Mouse (Mus musculus): ENCODE data around the gene Rab22a. TPM values are rescaled to one million over a fixed set of nuclear protein-coding genes. Genes with fewer than 3 reads are reported as not detected.
"Not testable (repeated sequence)": the region's sequence is repeated elsewhere in the genome, so short reads cannot be mapped to it uniquely, and the experiment has no call there.

Rab22a gene
- total and polyA plus RNA-seq, 3 experiments, result 13.9 to 23.1 (median 15.0) TPM

DNA sequence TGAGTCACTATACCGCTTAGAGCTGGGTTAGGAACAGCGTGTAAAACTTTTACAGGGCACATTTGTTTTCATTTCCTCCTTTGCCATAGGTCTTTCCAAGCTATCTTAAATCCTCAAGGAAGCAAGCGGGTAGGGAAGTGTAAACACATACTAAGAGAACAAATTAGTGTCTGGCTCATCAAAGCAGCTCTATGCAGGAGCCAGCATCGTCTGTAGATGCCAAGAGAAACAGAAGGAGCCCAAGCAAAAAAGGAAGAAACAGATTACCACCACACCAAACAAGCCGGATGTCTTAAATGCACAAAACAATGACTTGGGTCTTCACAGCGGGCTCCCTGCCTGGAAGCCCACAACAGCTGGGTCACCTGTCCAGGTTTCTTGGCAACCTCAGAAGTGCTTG lies 50.6 kb downstream of the Rab22a start:
- TF ChIP-seq CTCF (IDR thresholded peaks at IDR 0.05; ENCODE audit: low read depth, low read length) (no peak), POLR2AphosphoS5 (IDR thresholded peaks at IDR 0.05; ENCODE audit: insufficient replicate concordance, low read depth, low read length) (no peak), GATA1 (IDR thresholded peaks at IDR 0.05; ENCODE audit: borderline replicate concordance, low read length) (no peak), GATA2 (IDR thresholded peaks at IDR 0.05; ENCODE audit: borderline replicate concordance, low read depth, low read length) (no peak), TAL1 (conservative IDR thresholded peaks at IDR 0.05; ENCODE audit: low read depth, low read length) (no peak)
- Histone ChIP-seq H3K27me3 (ENCODE audit: insufficient read depth, low read length) (0 out of 2 replicates have a peak, but pooled peaks cover 4% of the 10 kb centered on the region), H3K36me3 (replicated peaks) (peaks cover 37% of the 10 kb centered on the region), H3K9me3 (replicated peaks) (0 out of 2 replicates have a peak, but pooled peaks cover 2% of the 10 kb centered on the region), H3K4me3 (ENCODE audit: low read depth, low read length) (no peak overlapping the region), H3K4me1 (ENCODE audit: insufficient read depth, low read depth, low read length) (0 out of 2 replicates have a peak, but pooled peaks cover 2% of the 10 kb centered on the region)
- ATAC-seq (ENCODE audit: extremely low read depth, insufficient number of reproducible peaks, low FRiP score, poor library complexity, severe bottlenecking), result no peak
- no peak for DNase-seq (ENCODE audit: low spot score)

DNA sequence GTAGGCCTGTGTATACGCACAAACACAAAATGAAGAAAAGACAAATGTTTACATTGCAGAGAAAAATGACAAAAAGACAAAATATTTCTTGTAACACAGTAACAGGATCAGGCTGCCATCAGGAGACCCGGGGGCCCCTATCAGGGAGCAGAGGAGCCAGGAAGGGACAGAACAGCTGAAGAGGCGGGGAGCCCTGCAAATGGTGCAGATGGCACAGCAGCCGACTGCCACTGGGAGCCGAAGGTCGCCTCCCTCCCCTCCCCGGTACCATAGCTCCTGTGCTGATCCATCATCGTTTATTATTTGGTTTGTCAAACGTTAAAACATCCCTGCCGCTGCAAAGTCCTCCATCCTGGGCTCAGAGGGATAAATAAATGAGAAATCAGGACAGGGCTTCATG lies 53.1 kb downstream of the Rab22a start:
- Histone ChIP-seq H3K36me3 (replicated peaks) (peaks cover 21% of the 10 kb centered on the region), H3K9me3 (replicated peaks) (0 out of 2 replicates have a peak, but pooled peaks cover under 1% of the 10 kb centered on the region), H3K4me3 (ENCODE audit: low read depth, low read length) (no peak overlapping the region), H3K27me3 (ENCODE audit: insufficient read depth, low read length) (0 out of 2 replicates have a peak, but pooled peaks cover 4% of the 10 kb centered on the region), H3K4me1 (ENCODE audit: insufficient read depth, low read depth, low read length) (0 out of 2 replicates have a peak, but pooled peaks cover under 1% of the 10 kb centered on the region)
- DNase-seq (ENCODE audit: low spot score) (no peak), ATAC-seq (ENCODE audit: extremely low read depth, insufficient number of reproducible peaks, low FRiP score, poor library complexity, severe bottlenecking) (no peak)
- TF ChIP-seq GATA2 (IDR thresholded peaks at IDR 0.05; ENCODE audit: borderline replicate concordance, low read depth, low read length) (no peak), TAL1 (conservative IDR thresholded peaks at IDR 0.05; ENCODE audit: low read depth, low read length) (no peak), CTCF (IDR thresholded peaks at IDR 0.05; ENCODE audit: low read depth, low read length) (no peak), POLR2AphosphoS5 (IDR thresholded peaks at IDR 0.05; ENCODE audit: insufficient replicate concordance, low read depth, low read length) (no peak), GATA1 (IDR thresholded peaks at IDR 0.05; ENCODE audit: borderline replicate concordance, low read length) (no peak)

DNA sequence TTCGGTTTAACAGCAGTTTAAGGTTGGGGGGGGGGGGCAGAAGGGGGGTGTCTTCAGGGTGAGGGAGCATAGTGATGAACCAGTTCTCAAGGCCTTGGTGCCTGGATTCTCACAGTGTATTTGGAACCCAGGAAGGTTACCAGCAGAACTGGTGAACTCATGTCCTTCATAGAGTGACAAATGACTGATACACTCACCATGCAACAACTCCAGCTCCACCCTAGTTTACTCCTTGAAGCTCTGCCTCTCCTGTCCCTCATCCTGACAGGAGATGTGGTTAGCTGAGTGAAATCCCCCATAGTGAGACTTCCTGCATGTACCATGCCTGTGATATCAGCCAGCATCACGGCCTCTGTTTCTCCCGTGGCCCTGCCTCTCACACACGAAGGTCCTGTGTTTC lies 53.7 kb downstream of the Rab22a start:
- ATAC-seq (ENCODE audit: extremely low read depth, insufficient number of reproducible peaks, low FRiP score, poor library complexity, severe bottlenecking) (no peak), DNase-seq (ENCODE audit: low spot score) (no peak)
- TF ChIP-seq POLR2AphosphoS5 (IDR thresholded peaks at IDR 0.05; ENCODE audit: insufficient replicate concordance, low read depth, low read length) (no peak), GATA2 (IDR thresholded peaks at IDR 0.05; ENCODE audit: borderline replicate concordance, low read depth, low read length) (no peak), GATA1 (IDR thresholded peaks at IDR 0.05; ENCODE audit: borderline replicate concordance, low read length) (no peak), CTCF (IDR thresholded peaks at IDR 0.05; ENCODE audit: low read depth, low read length) (no peak), TAL1 (conservative IDR thresholded peaks at IDR 0.05; ENCODE audit: low read depth, low read length) (no peak)
- no peak overlapping the region for H3K4me3 ChIP-seq (ENCODE audit: low read depth, low read length)
- peaks cover 17% of the 10 kb centered on the region for H3K36me3 ChIP-seq (replicated peaks)
- H3K4me1 ChIP-seq (ENCODE audit: insufficient read depth, low read depth, low read length), result no peaks in the 10 kb centered on the region
- H3K27me3 ChIP-seq (ENCODE audit: insufficient read depth, low read length), result 0 out of 2 replicates have a peak, but pooled peaks cover 4% of the 10 kb centered on the region
- no peaks in the 10 kb centered on the region for H3K9me3 ChIP-seq (replicated peaks)

DNA sequence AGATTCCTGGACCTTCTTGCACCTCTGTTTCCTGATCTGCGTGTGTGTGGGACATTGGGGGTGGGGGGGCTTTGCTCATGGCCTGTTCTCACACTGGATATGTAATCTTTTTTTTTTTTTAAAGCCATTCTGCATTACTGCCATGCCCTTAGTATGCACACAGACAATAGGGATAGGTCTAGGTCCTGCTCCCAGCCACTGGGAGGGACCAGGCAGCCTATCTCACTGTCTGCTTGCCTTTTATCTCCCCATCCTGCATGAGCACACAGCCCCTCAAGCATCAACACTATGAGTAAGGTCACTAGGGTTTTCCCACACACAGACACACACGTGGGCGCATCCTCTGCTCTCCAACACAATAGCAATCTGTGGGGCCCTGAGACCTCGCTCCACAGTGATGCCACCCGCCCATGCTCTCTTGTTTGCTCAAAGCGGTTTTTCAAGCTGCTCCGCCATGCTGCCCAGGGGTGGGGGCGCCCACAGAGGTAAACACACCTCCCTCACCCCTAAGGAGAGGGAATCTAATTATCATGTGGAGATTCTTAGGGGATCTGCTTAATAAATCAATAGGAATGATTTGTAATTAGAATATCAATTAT lies 55.2 kb downstream of the Rab22a start:
- no peaks in the 10 kb centered on the region for H3K4me1 ChIP-seq (ENCODE audit: insufficient read depth, low read depth, low read length)
- no peak overlapping the region for H3K4me3 ChIP-seq (ENCODE audit: low read depth, low read length)
- H3K27me3 ChIP-seq (ENCODE audit: insufficient read depth, low read length), result 0 out of 2 replicates have a peak, but pooled peaks cover 4% of the 10 kb centered on the region
- no peak for ATAC-seq (ENCODE audit: extremely low read depth, insufficient number of reproducible peaks, low FRiP score, poor library complexity, severe bottlenecking)
- H3K36me3 ChIP-seq (replicated peaks), result peaks cover 3% of the 10 kb centered on the region
- no peak for TF ChIP-seq POLR2AphosphoS5 (IDR thresholded peaks at IDR 0.05; ENCODE audit: insufficient replicate concordance, low read depth, low read length)
- no peak for TF ChIP-seq TAL1 (conservative IDR thresholded peaks at IDR 0.05; ENCODE audit: low read depth, low read length)
- TF ChIP-seq CTCF (IDR thresholded peaks at IDR 0.05; ENCODE audit: low read depth, low read length), result no peak
- no peaks in the 10 kb centered on the region for H3K9me3 ChIP-seq (replicated peaks)
- no peak for DNase-seq (ENCODE audit: low spot score)

DNA sequence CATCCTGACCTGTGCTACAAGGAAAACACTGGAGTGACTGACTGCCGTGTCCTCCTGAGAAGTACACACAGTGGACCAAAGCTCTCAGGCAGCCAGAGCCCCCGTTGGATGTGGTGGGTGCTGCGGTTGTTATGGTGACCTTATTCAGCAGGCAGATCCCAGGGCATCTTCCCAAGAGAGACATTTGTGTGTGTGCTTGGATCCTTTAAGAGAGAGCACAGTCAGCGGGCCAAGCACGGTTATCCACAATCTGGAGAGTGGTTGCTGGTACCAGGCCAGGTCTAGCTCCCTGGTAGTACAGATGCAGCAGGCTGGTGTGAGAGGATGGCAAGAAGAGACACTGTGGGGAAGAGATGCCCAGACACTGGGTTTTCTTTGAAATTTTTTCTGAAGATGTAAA lies 57.4 kb downstream of the Rab22a start:
- 0 out of 2 replicates have a peak, but pooled peaks cover 4% of the 10 kb centered on the region for H3K27me3 ChIP-seq (ENCODE audit: insufficient read depth, low read length)
- H3K4me3 ChIP-seq (ENCODE audit: low read depth, low read length), result no peak overlapping the region
- no peak for TF ChIP-seq GATA1 (IDR thresholded peaks at IDR 0.05; ENCODE audit: borderline replicate concordance, low read length)
- no peak for TF ChIP-seq POLR2AphosphoS5 (IDR thresholded peaks at IDR 0.05; ENCODE audit: insufficient replicate concordance, low read depth, low read length)
- TF ChIP-seq CTCF (IDR thresholded peaks at IDR 0.05; ENCODE audit: low read depth, low read length), result no peak
- TF ChIP-seq GATA2 (IDR thresholded peaks at IDR 0.05; ENCODE audit: borderline replicate concordance, low read depth, low read length), result no peak
- no peak for TF ChIP-seq TAL1 (conservative IDR thresholded peaks at IDR 0.05; ENCODE audit: low read depth, low read length)
- DNase-seq (ENCODE audit: low spot score) (no peak), ATAC-seq (ENCODE audit: extremely low read depth, insufficient number of reproducible peaks, low FRiP score, poor library complexity, severe bottlenecking) (no peak)
- H3K4me1 ChIP-seq (ENCODE audit: insufficient read depth, low read depth, low read length), result no peaks in the 10 kb centered on the region
- H3K36me3 ChIP-seq (replicated peaks), result no peaks in the 10 kb centered on the region
- no peaks in the 10 kb centered on the region for H3K9me3 ChIP-seq (replicated peaks)

DNA sequence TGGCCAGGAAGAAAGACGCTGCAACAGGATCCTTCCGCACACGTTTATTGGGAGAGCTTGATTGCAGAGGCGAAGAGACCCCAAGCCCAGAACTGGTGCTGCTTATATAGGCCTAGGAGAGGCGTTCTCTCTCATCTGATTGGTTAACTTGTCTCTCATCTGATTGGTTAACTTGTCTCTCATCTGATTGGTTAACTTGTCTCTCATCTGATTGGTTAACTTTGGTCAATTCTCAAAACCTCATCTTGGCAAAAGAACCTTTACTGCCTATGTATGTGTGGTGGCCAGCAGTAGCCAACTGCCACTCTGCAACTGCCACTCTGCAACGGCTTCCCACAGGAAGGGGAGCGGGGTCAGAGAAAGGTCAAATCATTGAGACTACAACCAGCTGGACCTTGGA lies 59.6 kb downstream of the Rab22a start, which contains the start of gene 1700010B08Rik:
Gene 1700010B08Rik (plus strand): TSS at position 301 of the 400 bp plus-strand sequence.
- H3K27me3 ChIP-seq (ENCODE audit: insufficient read depth, low read length); ATAC-seq (ENCODE audit: extremely low read depth, insufficient number of reproducible peaks, low FRiP score, poor library complexity, severe bottlenecking); H3K4me1 ChIP-seq (ENCODE audit: insufficient read depth, low read depth, low read length); DNase-seq (ENCODE audit: low spot score); H3K9me3 ChIP-seq (replicated peaks); H3K4me3 ChIP-seq (ENCODE audit: low read depth, low read length); H3K36me3 ChIP-seq (replicated peaks): not testable (repeated sequence)
